Mouse (Mus musculus): ENCODE data around the gene Osbpl6. TPM values are rescaled to one million over a fixed set of nuclear protein-coding genes. Genes with fewer than 3 reads are reported as not detected.

The Osbpl6 gene
- polyA plus RNA-seq, 1 experiment from 2014 or later, result 12.7 TPM

GRCm38 (mm10) chr2:76542921-76543320 is 136.6 kb downstream of the Osbpl6 start:
- H3K4me3 ChIP-seq (ENCODE audit: low read depth, low read length), result no peak overlapping the region
- no peak overlapping the region for H3K4me2 ChIP-seq (replicated peaks; ENCODE audit: low read depth, low read length)
- ATAC-seq (ENCODE audit: insufficient number of reproducible peaks, insufficient read depth, low FRiP score, low read depth), result no peak
- 54% methylated on average over 5 of the region's 5 CpGs for WGBS
- 0 out of 2 replicates have a peak, but pooled peaks cover 3% of the 10 kb centered on the region for H3K4me1 ChIP-seq (ENCODE audit: control insufficient read depth, insufficient read depth, low read length)
- H3K27me3 ChIP-seq (ENCODE audit: control insufficient read depth, insufficient read depth, low read length), result no peaks in the 10 kb centered on the region
- H3K27ac ChIP-seq (ENCODE audit: low read length), result no peak overlapping the region
- no peak overlapping the region for H3K9ac ChIP-seq (replicated peaks; ENCODE audit: low read depth, low read length)
- H3K36me3 ChIP-seq (ENCODE audit: control insufficient read depth, insufficient read depth, low read length), result no peaks in the 10 kb centered on the region
- H3K9me3 ChIP-seq (ENCODE audit: control insufficient read depth, low read depth, low read length), result no peaks in the 10 kb centered on the region

- no peaks in the 10 kb centered on the region for H3K36me3 ChIP-seq (ENCODE audit: control insufficient read depth, insufficient read depth, low read length)
- H3K27ac ChIP-seq (ENCODE audit: low read length), result no peak overlapping the region
- 55% methylated on average over 8 of the region's 8 CpGs for WGBS
- no peaks in the 10 kb centered on the region for H3K27me3 ChIP-seq (ENCODE audit: control insufficient read depth, insufficient read depth, low read length)
- H3K4me2 ChIP-seq (replicated peaks; ENCODE audit: low read depth, low read length), result no peak overlapping the region
- no peak overlapping the region for H3K4me3 ChIP-seq (ENCODE audit: low read depth, low read length)
- no peak overlapping the region for H3K9ac ChIP-seq (replicated peaks; ENCODE audit: low read depth, low read length)
- H3K4me1 ChIP-seq (ENCODE audit: control insufficient read depth, insufficient read depth, low read length), result no peaks in the 10 kb centered on the region
- H3K9me3 ChIP-seq (ENCODE audit: control insufficient read depth, low read depth, low read length), result no peaks in the 10 kb centered on the region
- ATAC-seq (ENCODE audit: insufficient number of reproducible peaks, insufficient read depth, low FRiP score, low read depth), result no peak
Measured at GRCm38 (mm10) chr2:76545539-76545938, 139.2 kb downstream of the Osbpl6 start.

GRCm38 (mm10) chr2:76548171-76548570 is 141.9 kb downstream of the Osbpl6 start:
- Histone ChIP-seq H3K4me1 (ENCODE audit: control insufficient read depth, insufficient read depth, low read length) (no peaks in the 10 kb centered on the region), H3K4me2 (replicated peaks; ENCODE audit: low read depth, low read length) (no peak overlapping the region), H3K4me3 (ENCODE audit: low read depth, low read length) (no peak overlapping the region), H3K27me3 (ENCODE audit: control insufficient read depth, insufficient read depth, low read length) (no peaks in the 10 kb centered on the region), H3K27ac (ENCODE audit: low read length) (no peak overlapping the region), H3K36me3 (ENCODE audit: control insufficient read depth, insufficient read depth, low read length) (no peaks in the 10 kb centered on the region), H3K9ac (replicated peaks; ENCODE audit: low read depth, low read length) (no peak overlapping the region), H3K9me3 (ENCODE audit: control insufficient read depth, low read depth, low read length) (no peaks in the 10 kb centered on the region)
- ATAC-seq (ENCODE audit: insufficient number of reproducible peaks, insufficient read depth, low FRiP score, low read depth), result no peak
- 63% methylated on average over 10 of the region's 10 CpGs for WGBS

GRCm38 (mm10) chr2:76548836-76549235 is 142.5 kb downstream of the Osbpl6 start:
- WGBS, result 84% methylated on average over 7 of the region's 7 CpGs
- H3K9me3 ChIP-seq (ENCODE audit: control insufficient read depth, low read depth, low read length), result no peaks in the 10 kb centered on the region
- no peak overlapping the region for H3K9ac ChIP-seq (replicated peaks; ENCODE audit: low read depth, low read length)
- H3K27me3 ChIP-seq (ENCODE audit: control insufficient read depth, insufficient read depth, low read length), result no peaks in the 10 kb centered on the region
- no peak overlapping the region for H3K4me2 ChIP-seq (replicated peaks; ENCODE audit: low read depth, low read length)
- ATAC-seq (ENCODE audit: insufficient number of reproducible peaks, insufficient read depth, low FRiP score, low read depth), result no peak
- H3K4me1 ChIP-seq (ENCODE audit: control insufficient read depth, insufficient read depth, low read length), result no peaks in the 10 kb centered on the region
- H3K4me3 ChIP-seq (ENCODE audit: low read depth, low read length), result no peak overlapping the region
- no peak overlapping the region for H3K27ac ChIP-seq (ENCODE audit: low read length)
- no peaks in the 10 kb centered on the region for H3K36me3 ChIP-seq (ENCODE audit: control insufficient read depth, insufficient read depth, low read length)

DNA sequence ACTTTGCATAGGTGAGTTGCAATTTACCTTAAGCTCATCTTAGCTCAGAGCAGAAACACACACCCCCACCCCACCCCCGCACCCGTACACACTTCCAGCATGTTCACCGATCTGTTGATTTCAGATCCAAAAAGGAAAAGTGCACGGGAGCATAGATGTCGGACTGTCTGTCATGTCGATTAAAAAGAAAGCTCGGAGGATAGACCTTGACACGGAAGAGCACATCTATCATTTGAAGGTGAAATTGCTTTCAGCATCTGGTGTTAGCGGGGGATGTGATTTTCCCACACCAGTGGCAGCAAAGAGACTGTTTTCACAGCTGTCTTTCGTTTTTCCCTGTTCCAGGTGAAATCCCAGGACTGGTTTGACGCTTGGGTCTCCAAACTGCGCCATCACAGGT is 143.0 kb downstream of the Osbpl6 start:
- Histone ChIP-seq H3K27ac (ENCODE audit: low read length) (no peak overlapping the region), H3K4me3 (ENCODE audit: low read depth, low read length) (no peak overlapping the region), H3K4me1 (ENCODE audit: control insufficient read depth, insufficient read depth, low read length) (no peaks in the 10 kb centered on the region), H3K4me2 (replicated peaks; ENCODE audit: low read depth, low read length) (no peak overlapping the region), H3K27me3 (ENCODE audit: control insufficient read depth, insufficient read depth, low read length) (no peaks in the 10 kb centered on the region), H3K9ac (replicated peaks; ENCODE audit: low read depth, low read length) (no peak overlapping the region), H3K36me3 (ENCODE audit: control insufficient read depth, insufficient read depth, low read length) (no peaks in the 10 kb centered on the region), H3K9me3 (ENCODE audit: control insufficient read depth, low read depth, low read length) (no peaks in the 10 kb centered on the region)
- ATAC-seq (ENCODE audit: insufficient number of reproducible peaks, insufficient read depth, low FRiP score, low read depth), result no peak
- WGBS, result 71% methylated on average over 12 of the region's 12 CpGs

DNA sequence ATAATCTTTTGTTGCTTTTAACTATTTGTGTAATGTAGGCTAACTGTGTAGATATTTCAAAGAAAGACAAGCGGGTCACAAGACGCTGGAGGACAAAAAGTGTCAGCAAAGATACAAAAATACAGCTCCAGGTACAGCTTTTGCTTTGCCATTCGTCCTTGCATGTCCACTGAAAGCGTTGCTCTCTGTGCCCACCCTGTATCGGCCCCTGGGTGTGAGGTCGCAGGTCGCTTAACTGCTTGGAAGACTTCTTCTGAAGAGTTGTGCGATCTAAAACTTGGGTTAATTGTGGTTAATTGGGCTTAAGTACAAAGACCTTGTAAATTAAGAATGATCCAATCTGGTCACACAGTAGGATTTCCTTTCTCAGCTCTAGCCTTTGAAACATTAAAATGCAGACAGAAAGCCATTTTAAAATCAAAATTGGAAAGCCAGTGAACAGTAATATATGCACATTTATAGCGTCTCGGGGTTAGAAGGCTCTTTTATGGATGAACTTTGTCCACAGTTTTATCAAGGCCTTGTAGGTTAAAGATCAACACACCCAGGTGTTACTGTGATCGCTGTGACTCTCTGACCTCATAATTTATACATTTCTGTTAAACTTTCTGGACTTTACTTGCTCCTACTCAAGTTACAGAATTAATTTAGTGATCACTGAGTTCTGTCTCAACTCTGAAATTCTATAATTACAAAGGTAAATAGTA is 149.7 kb downstream of the Osbpl6 start:
- no peak for ATAC-seq (ENCODE audit: insufficient number of reproducible peaks, insufficient read depth, low FRiP score, low read depth)
- 76% methylated on average over 11 of the region's 11 CpGs for WGBS
- no peak overlapping the region for H3K9ac ChIP-seq (replicated peaks; ENCODE audit: low read depth, low read length)

GRCm38 (mm10) chr2:76560146-76560545 is 153.8 kb downstream of the Osbpl6 start:
- Histone ChIP-seq H3K4me2 (replicated peaks; ENCODE audit: low read depth, low read length) (no peak overlapping the region), H3K36me3 (ENCODE audit: control insufficient read depth, insufficient read depth, low read length) (no peaks in the 10 kb centered on the region), H3K4me3 (ENCODE audit: low read depth, low read length) (no peak overlapping the region), H3K9ac (replicated peaks; ENCODE audit: low read depth, low read length) (no peak overlapping the region), H3K4me1 (ENCODE audit: control insufficient read depth, insufficient read depth, low read length) (no peaks in the 10 kb centered on the region), H3K27me3 (ENCODE audit: control insufficient read depth, insufficient read depth, low read length) (no peaks in the 10 kb centered on the region), H3K9me3 (ENCODE audit: control insufficient read depth, low read depth, low read length) (no peaks in the 10 kb centered on the region), H3K27ac (ENCODE audit: low read length) (no peak overlapping the region)
- no peak for ATAC-seq (ENCODE audit: insufficient number of reproducible peaks, insufficient read depth, low FRiP score, low read depth)
- WGBS, result 90% methylated on average over 10 of the region's 10 CpGs

More for the DNA sequence above, 149.7 kb downstream of the Osbpl6 start:
- Histone ChIP-seq H3K36me3 (ENCODE audit: control insufficient read depth, insufficient read depth, low read length) (no peaks in the 10 kb centered on the region), H3K4me1 (ENCODE audit: control insufficient read depth, insufficient read depth, low read length) (no peaks in the 10 kb centered on the region), H3K27ac (ENCODE audit: low read length) (no peak overlapping the region), H3K4me2 (replicated peaks; ENCODE audit: low read depth, low read length) (no peak overlapping the region), H3K27me3 (ENCODE audit: control insufficient read depth, insufficient read depth, low read length) (no peaks in the 10 kb centered on the region), H3K9me3 (ENCODE audit: control insufficient read depth, low read depth, low read length) (no peaks in the 10 kb centered on the region), H3K4me3 (ENCODE audit: low read depth, low read length) (no peak overlapping the region)

GRCm38 (mm10) chr2:76563862-76564261 is 157.6 kb downstream of the Osbpl6 start:
- Histone ChIP-seq H3K27me3 (ENCODE audit: control insufficient read depth, insufficient read depth, low read length) (no peaks in the 10 kb centered on the region), H3K36me3 (ENCODE audit: control insufficient read depth, insufficient read depth, low read length) (no peaks in the 10 kb centered on the region), H3K4me2 (replicated peaks; ENCODE audit: low read depth, low read length) (no peak overlapping the region), H3K9me3 (ENCODE audit: control insufficient read depth, low read depth, low read length) (no peaks in the 10 kb centered on the region), H3K4me1 (ENCODE audit: control insufficient read depth, insufficient read depth, low read length) (no peaks in the 10 kb centered on the region), H3K27ac (ENCODE audit: low read length) (no peak overlapping the region), H3K9ac (replicated peaks; ENCODE audit: low read depth, low read length) (no peak overlapping the region), H3K4me3 (ENCODE audit: low read depth, low read length) (no peak overlapping the region)
- WGBS, result 56% methylated on average over 4 of the region's 4 CpGs
- peak; percentile 86 for ATAC-seq (ENCODE audit: insufficient number of reproducible peaks, insufficient read depth, low FRiP score, low read depth)

Measured in stomach, embryonic 14.5 days (tissue).